Mouse (Mus musculus) forebrain, embryonic 16.5 days (tissue): ENCODE measurements around the gene Ntrk1. TPM values are rescaled to one million over a fixed set of nuclear protein-coding genes. Genes with fewer than 3 reads are reported as not detected.

Experiments
- ATAC-seq: fragments of 200-750 bp; cut with Nextera tagmentation; 2 replicates; pipeline ENCODE4 v1.8.0; 2017; ENCODE audit warnings: mild to moderate bottlenecking, moderate library complexity
- H3K27ac ChIP-seq: fragments of 300-500 bp; sonication (generic); 2 replicates; pipeline ENCODE4 v1.5.1; 2014; ENCODE audit warnings: low read length, control low read depth
- H3K27me3 ChIP-seq: fragments of 300-500 bp; sonication (generic); replicated peaks from 2 replicates; pipeline ENCODE4 v1.6.1; 2014; ENCODE audit warnings: low read length; ENCODE audit not compliant: control insufficient read depth, insufficient read depth
- H3K36me3 ChIP-seq: fragments of 300-500 bp; sonication (generic); 2 replicates; pipeline ENCODE4 v1.6.1; 2014; ENCODE audit not compliant: control insufficient read depth, insufficient read depth
- H3K4me1 ChIP-seq: fragments of 300-500 bp; sonication (generic); replicated peaks from 2 replicates; pipeline ENCODE4 v1.6.1; 2014; ENCODE audit warnings: low read length; ENCODE audit not compliant: control insufficient read depth, insufficient read depth
- H3K4me2 ChIP-seq: fragments of 300-500 bp; sonication (generic); 2 replicates; pipeline ENCODE4 v1.6.1; 2014; ENCODE audit warnings: mild to moderate bottlenecking, low read length, control low read depth
- H3K4me3 ChIP-seq: fragments of 300-500 bp; sonication (generic); replicated peaks from 2 replicates; pipeline ENCODE4 v1.5.1; 2014; ENCODE audit warnings: mild to moderate bottlenecking, low read length, control low read depth
- H3K9ac ChIP-seq: fragments of 300-500 bp; sonication (generic); replicated peaks from 2 replicates; pipeline ENCODE4 v1.6.1; 2014; ENCODE audit warnings: low read depth, low read length, control low read depth
- H3K9me3 ChIP-seq: fragments of 300-500 bp; sonication (generic); 2 replicates; pipeline ENCODE4 v1.6.1; 2016; ENCODE audit warnings: low read length; ENCODE audit not compliant: control insufficient read depth
- WGBS: fragments of 180-500 bp; shearing (Covaris S2); extraction: QIAGEN DNeasy Blood & Tissue Kit; methylation state at CpG from one replicate; pipeline ENCODE4 v1.1.7; 2014; 5-methylcytosine and 5-hydroxymethylcytosine counted together
- polyA plus RNA-seq: library from polyadenylated mRNA; unstranded; fragments of >200 nt; fragmentation: Nextera tagmentation; extraction: Ambion mirVana; gene quantifications from 2 replicates; pipeline ENCODE4 v1.2.1, GENCODE M21; 2015

Gene Ntrk1
- polyA plus RNA-seq, 1 experiment from 2014 or later: 2.1 TPM

GRCm38 (mm10) chr3:87816646-87817093, 21.7 kb upstream of the Ntrk1 start:
- no peak overlapping the region for H3K4me3 ChIP-seq
- no peak overlapping the region for H3K27ac ChIP-seq
- H3K9me3 ChIP-seq: no peaks in the 10 kb centered on the region
- H3K27me3 ChIP-seq: no peaks in the 10 kb centered on the region; the same call in 1 of the 2 replicates
- peak overlapping the region; percentile 19; the same call in 1 of the 2 replicates for H3K4me2 ChIP-seq
- ATAC-seq: peak; percentile 74
- WGBS: 6% methylated on average over 12 of the region's 12 CpGs
- no peaks in the 10 kb centered on the region for H3K36me3 ChIP-seq
- H3K4me1 ChIP-seq: no peaks in the 10 kb centered on the region
- no peak overlapping the region for H3K9ac ChIP-seq

GRCm38 (mm10) chr3:87816166-87816565, 21.2 kb upstream of the Ntrk1 start:
- Histone ChIP-seq H3K4me2 (no peak overlapping the region; the same call in 1 of the 2 replicates), H3K9me3 (no peaks in the 10 kb centered on the region), H3K27me3 (peaks cover 4% of the 10 kb centered on the region), H3K36me3 (no peaks in the 10 kb centered on the region), H3K4me3 (no peak overlapping the region), H3K4me1 (no peaks in the 10 kb centered on the region), H3K27ac (no peak overlapping the region), H3K9ac (no peak overlapping the region)
- no peak for ATAC-seq
- 68% methylated on average over 6 of the region's 6 CpGs for WGBS

- H3K27me3 ChIP-seq: peaks cover 35% of the 10 kb centered on the region
- 68% methylated on average over 10 of the region's 10 CpGs for WGBS
- H3K4me3 ChIP-seq: no peak overlapping the region
- peaks cover 6% of the 10 kb centered on the region for H3K4me1 ChIP-seq
- H3K9me3 ChIP-seq: no peaks in the 10 kb centered on the region
- no peak for ATAC-seq
- H3K36me3 ChIP-seq: no peaks in the 10 kb centered on the region
- H3K9ac ChIP-seq: no peak overlapping the region
- no peak overlapping the region for H3K27ac ChIP-seq
- no peak overlapping the region for H3K4me2 ChIP-seq
Observed at GRCm38 (mm10) chr3:87812873-87813272, 17.9 kb upstream of the Ntrk1 start.

- H3K9me3 ChIP-seq: no peaks in the 10 kb centered on the region
- 79% methylated on average over 4 of the region's 4 CpGs for WGBS
- H3K27ac ChIP-seq: no peak overlapping the region
- H3K4me3 ChIP-seq: no peak overlapping the region
- H3K4me1 ChIP-seq: peaks cover 6% of the 10 kb centered on the region
- H3K4me2 ChIP-seq: no peak overlapping the region
- no peaks in the 10 kb centered on the region for H3K36me3 ChIP-seq
- peaks cover 38% of the 10 kb centered on the region for H3K27me3 ChIP-seq
- H3K9ac ChIP-seq: no peak overlapping the region
- no peak for ATAC-seq
Observed at GRCm38 (mm10) chr3:87812413-87812812, 17.5 kb upstream of the Ntrk1 start.

GRCm38 (mm10) chr3:87811297-87811696, 16.3 kb upstream of the Ntrk1 start:
- no peak overlapping the region for H3K27ac ChIP-seq
- no peak overlapping the region for H3K4me2 ChIP-seq
- peaks cover 6% of the 10 kb centered on the region for H3K4me1 ChIP-seq
- H3K9ac ChIP-seq: no peak overlapping the region
- H3K27me3 ChIP-seq: peaks cover 38% of the 10 kb centered on the region
- no peak for ATAC-seq
- H3K4me3 ChIP-seq: no peak overlapping the region
- no peaks in the 10 kb centered on the region for H3K36me3 ChIP-seq
- WGBS: 85% methylated on average over 8 of the region's 8 CpGs
- H3K9me3 ChIP-seq: no peaks in the 10 kb centered on the region

- Histone ChIP-seq H3K4me3 (peak overlapping the region; percentile 17), H3K27me3 (peaks cover 43% of the 10 kb centered on the region), H3K9me3 (no peaks in the 10 kb centered on the region), H3K9ac (no peak overlapping the region), H3K36me3 (no peaks in the 10 kb centered on the region), H3K4me2 (peak overlapping the region; percentile 30), H3K27ac (no peak overlapping the region), H3K4me1 (peaks cover 6% of the 10 kb centered on the region)
- WGBS: 4% methylated on average over 28 of the region's 28 CpGs
- ATAC-seq: 0 out of 2 replicates have a peak, but pooled peaks have one; percentile 20
Observed at GRCm38 (mm10) chr3:87809322-87809962, 14.5 kb upstream of the Ntrk1 start.

- WGBS: 3% methylated on average over 26 of the region's 26 CpGs
- Histone ChIP-seq H3K27me3 (peaks cover 25% of the 10 kb centered on the region), H3K4me3 (peak overlapping the region; percentile 26), H3K9ac (no peak overlapping the region), H3K9me3 (no peaks in the 10 kb centered on the region), H3K4me1 (peaks cover 5% of the 10 kb centered on the region), H3K4me2 (peak overlapping the region; percentile 45), H3K36me3 (no peaks in the 10 kb centered on the region), H3K27ac (no peak overlapping the region)
- no peak for ATAC-seq
Observed at GRCm38 (mm10) chr3:87804038-87804677, 9.2 kb upstream of the Ntrk1 start.

GRCm38 (mm10) chr3:87801681-87802080, 6.7 kb upstream of the Ntrk1 start:
- no peak overlapping the region for H3K9ac ChIP-seq
- no peak overlapping the region for H3K27ac ChIP-seq
- no peaks in the 10 kb centered on the region for H3K36me3 ChIP-seq
- H3K4me2 ChIP-seq: no peak overlapping the region
- 60% methylated on average over 5 of the region's 5 CpGs for WGBS
- no peaks in the 10 kb centered on the region for H3K9me3 ChIP-seq
- H3K4me1 ChIP-seq: peaks cover 8% of the 10 kb centered on the region
- peaks cover 30% of the 10 kb centered on the region for H3K27me3 ChIP-seq
- no peak for ATAC-seq
- no peak overlapping the region for H3K4me3 ChIP-seq

- H3K4me3 ChIP-seq: peak within 1 kb of the TSS; percentile 33
- peaks cover 63% of the 10 kb centered on the region for H3K27me3 ChIP-seq
- WGBS: 0% methylated on average over 29 of the region's 29 CpGs
- no peaks in the 10 kb centered on the region for H3K36me3 ChIP-seq
- H3K4me2 ChIP-seq: peak within 1 kb of the TSS; percentile 51
- peaks cover 13% of the 10 kb centered on the region for H3K4me1 ChIP-seq
- H3K9ac ChIP-seq: 0 out of 2 replicates have a peak within 1 kb of the TSS, but pooled peaks have one; percentile 30
- no peak for ATAC-seq
- H3K9me3 ChIP-seq: no peaks in the 10 kb centered on the region
- no peak within 1 kb of the TSS for H3K27ac ChIP-seq
Observed at GRCm38 (mm10) chr3:87796736-87797334, 1.9 kb upstream of the Ntrk1 start, which contains the start of gene Insrr. Gene Insrr (plus strand): TSS chr3:87796951.
